Mouse (Mus musculus) embryonic facial prominence, embryonic 13.5 days (tissue): Measurements from ENCODE around the gene Bdh2. TPM values are rescaled to one million over a fixed set of nuclear protein-coding genes. Genes with fewer than 3 reads are reported as not detected.

ENCODE experiments used
- ATAC-seq: fragments of 200-750 bp; cut with Nextera tagmentation; 2 replicates; pipeline ENCODE4 v1.8.0; 2017; ENCODE audit warnings: low read depth; ENCODE audit not compliant: insufficient number of reproducible peaks, insufficient read depth, low FRiP score, low TSS enrichment
- H3K27ac ChIP-seq: fragments of 300-500 bp; sonication (generic); 2 replicates; pipeline ENCODE4 v1.5.1; 2015; ENCODE audit warnings: moderate library complexity, mild to moderate bottlenecking, inconsistent platforms
- H3K27me3 ChIP-seq: fragments of 300-500 bp; sonication (generic); 2 replicates; pipeline ENCODE4 v1.6.1; 2015; ENCODE audit warnings: mild to moderate bottlenecking, inconsistent platforms
- H3K36me3 ChIP-seq: fragments of 300-500 bp; sonication (generic); 2 replicates; pipeline ENCODE4 v1.6.1; 2015; ENCODE audit warnings: mild to moderate bottlenecking, inconsistent platforms
- H3K4me1 ChIP-seq: fragments of 300-500 bp; sonication (generic); 2 replicates; pipeline ENCODE4 v1.6.1; 2015; ENCODE audit warnings: inconsistent platforms
- H3K4me2 ChIP-seq: fragments of 300-500 bp; sonication (generic); 2 replicates; pipeline ENCODE4 v1.6.1; 2015; ENCODE audit warnings: moderate library complexity, mild to moderate bottlenecking, inconsistent platforms
- H3K4me3 ChIP-seq: fragments of 300-500 bp; sonication (generic); 2 replicates; pipeline ENCODE4 v1.5.1; 2015; ENCODE audit warnings: mild to moderate bottlenecking, inconsistent platforms
- H3K9ac ChIP-seq: fragments of 300-500 bp; sonication (generic); 2 replicates; pipeline ENCODE4 v1.6.1; 2015; ENCODE audit warnings: mild to moderate bottlenecking, inconsistent platforms
- H3K9me3 ChIP-seq: fragments of 300-500 bp; sonication (generic); 2 replicates; pipeline ENCODE4 v1.6.1; 2016; ENCODE audit warnings: inconsistent platforms
- WGBS: fragments of 180-500 bp; shearing (Covaris S2); methylation state at CpG from one replicate; pipeline ENCODE4 v1.1.7; 2015; ENCODE audit warnings: mixed read lengths; 5-methylcytosine and 5-hydroxymethylcytosine counted together
- polyA plus RNA-seq: library from polyadenylated mRNA; unstranded; fragments of >200 nt; fragmentation: Nextera tagmentation; extraction: Ambion mirVana; gene quantifications from 2 replicates; pipeline ENCODE4 v1.2.1, GENCODE M21; 2015

The Bdh2 gene
- polyA plus RNA-seq, 1 experiment from 2014 or later, result 25.0 TPM

DNA sequence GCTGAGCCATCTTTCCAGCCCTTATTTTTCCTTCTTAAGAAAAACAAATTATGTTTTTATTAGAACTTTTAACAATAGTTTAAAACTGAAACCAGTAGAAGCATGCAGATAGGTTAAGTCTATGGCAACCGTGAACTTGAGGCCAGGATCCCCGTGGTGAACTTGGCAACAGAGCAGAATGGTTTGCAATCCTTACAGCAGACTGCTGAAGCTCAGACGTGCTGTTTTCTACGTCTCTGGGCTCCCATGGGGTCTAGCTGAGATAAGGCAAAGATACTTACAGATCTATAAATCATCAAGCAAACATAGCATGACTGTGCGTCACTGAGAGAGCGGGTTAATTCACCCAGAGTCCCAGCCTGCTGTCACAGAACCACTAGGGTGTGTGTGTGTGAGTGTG is 19.1 kb downstream of the Bdh2 start:
- no peak for ATAC-seq
- no peaks in the 10 kb centered on the region for H3K36me3 ChIP-seq
- H3K27ac ChIP-seq, result no peak overlapping the region
- H3K4me1 ChIP-seq, result peaks cover 8% of the 10 kb centered on the region; the same call in 1 of the 2 replicates
- no peak overlapping the region for H3K4me3 ChIP-seq
- H3K27me3 ChIP-seq, result peaks cover 20% of the 10 kb centered on the region
- WGBS, result 77% methylated on average over 6 of the region's 6 CpGs
- no peak overlapping the region for H3K9ac ChIP-seq
- no peaks in the 10 kb centered on the region for H3K9me3 ChIP-seq
- H3K4me2 ChIP-seq, result no peak overlapping the region

- WGBS, result 31% methylated on average over 6 of the region's 6 CpGs
- no peak overlapping the region for H3K27ac ChIP-seq
- 0 out of 2 replicates have a peak, but pooled peaks cover 3% of the 10 kb centered on the region for H3K9me3 ChIP-seq
- H3K9ac ChIP-seq, result no peak overlapping the region
- H3K4me3 ChIP-seq, result no peak overlapping the region
- H3K27me3 ChIP-seq, result peaks cover 25% of the 10 kb centered on the region
- H3K4me1 ChIP-seq, result peaks cover 13% of the 10 kb centered on the region; the same call in 1 of the 2 replicates
- no peak for ATAC-seq
- no peaks in the 10 kb centered on the region for H3K36me3 ChIP-seq
- H3K4me2 ChIP-seq, result no peak overlapping the region
Observed at GRCm38 (mm10) chr3:135304060-135304459, 23.0 kb downstream of the Bdh2 start.

DNA sequence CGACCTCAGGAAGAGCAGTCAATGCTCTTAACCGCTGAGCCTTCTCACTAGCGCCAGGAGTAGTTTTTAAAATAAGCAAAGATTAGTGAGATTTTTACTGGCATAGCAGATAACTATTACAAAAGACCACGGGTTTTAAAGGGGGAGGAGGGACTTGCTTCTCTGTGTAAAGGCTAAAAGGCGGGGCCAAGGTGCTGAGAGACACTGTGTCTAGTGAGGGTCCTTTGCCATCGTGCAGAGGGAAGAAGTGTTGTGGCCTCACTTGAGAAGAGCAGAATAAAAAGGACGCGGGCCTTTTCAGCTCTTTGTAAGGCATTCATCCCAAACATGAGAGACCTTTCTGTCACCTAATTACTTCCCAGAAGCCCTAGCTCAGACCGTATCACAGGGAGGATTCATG is 23.5 kb downstream of the Bdh2 start:
- Histone ChIP-seq H3K4me1 (peaks cover 13% of the 10 kb centered on the region; the same call in 1 of the 2 replicates), H3K36me3 (no peaks in the 10 kb centered on the region), H3K9ac (no peak overlapping the region), H3K4me3 (no peak overlapping the region), H3K9me3 (0 out of 2 replicates have a peak, but pooled peaks cover 3% of the 10 kb centered on the region), H3K4me2 (no peak overlapping the region), H3K27ac (no peak overlapping the region), H3K27me3 (peaks cover 25% of the 10 kb centered on the region)
- ATAC-seq, result no peak
- 27% methylated on average over 9 of the region's 9 CpGs for WGBS

- Histone ChIP-seq H3K36me3 (no peaks in the 10 kb centered on the region), H3K4me2 (peak within 1 kb of the TSS; percentile 71), H3K9ac (peak within 1 kb of the TSS; percentile 46; the same call in 1 of the 2 replicates), H3K4me3 (peak within 1 kb of the TSS; percentile 38), H3K9me3 (0 out of 2 replicates have a peak, but pooled peaks cover 3% of the 10 kb centered on the region), H3K27me3 (peaks cover 21% of the 10 kb centered on the region), H3K4me1 (peaks cover 13% of the 10 kb centered on the region; the same call in 1 of the 2 replicates), H3K27ac (no peak within 1 kb of the TSS)
- 8% methylated on average over 23 of the region's 28 CpGs for WGBS
- ATAC-seq, result peak; percentile 68
Observed at GRCm38 (mm10) chr3:135307411-135308259, 26.6 kb downstream of the Bdh2 start, which contains the start of gene Slc9b2. TSS of gene Slc9b2 (plus strand) at chr3:135307700.

DNA sequence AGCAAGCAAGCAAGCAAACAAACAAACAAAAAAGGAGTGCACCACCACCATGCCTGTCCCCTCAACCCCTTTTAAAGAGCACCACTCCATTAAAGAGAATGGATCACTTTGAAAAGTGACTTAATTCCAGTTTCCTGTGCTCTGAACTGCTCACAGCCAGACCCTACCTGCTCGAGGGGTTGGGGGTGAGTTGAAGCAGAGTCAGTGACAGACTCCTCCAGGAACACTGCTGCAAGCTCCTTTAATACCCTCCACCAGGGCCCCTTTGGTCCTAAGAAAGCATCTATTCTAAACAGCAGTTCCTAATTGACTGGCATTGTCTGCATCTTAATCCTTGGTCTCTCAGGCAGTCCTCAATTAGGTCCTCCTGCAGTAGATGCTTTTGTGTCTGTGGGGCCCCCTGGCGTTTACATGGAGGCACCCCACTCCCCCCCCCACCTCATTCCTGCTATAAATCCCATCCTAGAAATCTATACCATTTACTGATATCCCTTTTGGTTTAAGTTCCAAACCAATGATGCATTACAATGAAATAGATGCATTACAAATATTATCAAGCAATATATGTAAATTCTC is 32.0 kb downstream of the Bdh2 start:
- no peak overlapping the region for H3K4me3 ChIP-seq
- 0 out of 2 replicates have a peak, but pooled peaks cover 3% of the 10 kb centered on the region for H3K9me3 ChIP-seq
- H3K4me1 ChIP-seq, result peaks cover 12% of the 10 kb centered on the region
- H3K9ac ChIP-seq, result no peak overlapping the region
- H3K4me2 ChIP-seq, result no peak overlapping the region
- no peaks in the 10 kb centered on the region for H3K36me3 ChIP-seq
- H3K27ac ChIP-seq, result no peak overlapping the region
- ATAC-seq, result no peak
- WGBS, result 20% methylated on average over 2 of the region's 2 CpGs
- H3K27me3 ChIP-seq, result 0 out of 2 replicates have a peak, but pooled peaks cover 4% of the 10 kb centered on the region

- H3K36me3 ChIP-seq, result no peaks in the 10 kb centered on the region
- WGBS, result 85% methylated on average over 2 of the region's 2 CpGs
- no peak overlapping the region for H3K4me3 ChIP-seq
- ATAC-seq, result no peak
- H3K9ac ChIP-seq, result no peak overlapping the region
- no peak overlapping the region for H3K4me2 ChIP-seq
- peaks cover 6% of the 10 kb centered on the region; the same call in 1 of the 2 replicates for H3K27me3 ChIP-seq
- H3K27ac ChIP-seq, result no peak overlapping the region
- H3K9me3 ChIP-seq, result no peaks in the 10 kb centered on the region
- H3K4me1 ChIP-seq, result peaks cover 12% of the 10 kb centered on the region
Observed at GRCm38 (mm10) chr3:135313727-135314126, 32.7 kb downstream of the Bdh2 start.

GRCm38 (mm10) chr3:135314811-135315210 is 33.8 kb downstream of the Bdh2 start:
- Histone ChIP-seq H3K27me3 (peaks cover 6% of the 10 kb centered on the region; the same call in 1 of the 2 replicates), H3K4me3 (no peak overlapping the region), H3K9me3 (no peaks in the 10 kb centered on the region), H3K9ac (no peak overlapping the region), H3K36me3 (no peaks in the 10 kb centered on the region), H3K27ac (no peak overlapping the region), H3K4me1 (peaks cover 12% of the 10 kb centered on the region), H3K4me2 (no peak overlapping the region)
- 39% methylated on average over 2 of the region's 2 CpGs for WGBS
- ATAC-seq, result no peak

DNA sequence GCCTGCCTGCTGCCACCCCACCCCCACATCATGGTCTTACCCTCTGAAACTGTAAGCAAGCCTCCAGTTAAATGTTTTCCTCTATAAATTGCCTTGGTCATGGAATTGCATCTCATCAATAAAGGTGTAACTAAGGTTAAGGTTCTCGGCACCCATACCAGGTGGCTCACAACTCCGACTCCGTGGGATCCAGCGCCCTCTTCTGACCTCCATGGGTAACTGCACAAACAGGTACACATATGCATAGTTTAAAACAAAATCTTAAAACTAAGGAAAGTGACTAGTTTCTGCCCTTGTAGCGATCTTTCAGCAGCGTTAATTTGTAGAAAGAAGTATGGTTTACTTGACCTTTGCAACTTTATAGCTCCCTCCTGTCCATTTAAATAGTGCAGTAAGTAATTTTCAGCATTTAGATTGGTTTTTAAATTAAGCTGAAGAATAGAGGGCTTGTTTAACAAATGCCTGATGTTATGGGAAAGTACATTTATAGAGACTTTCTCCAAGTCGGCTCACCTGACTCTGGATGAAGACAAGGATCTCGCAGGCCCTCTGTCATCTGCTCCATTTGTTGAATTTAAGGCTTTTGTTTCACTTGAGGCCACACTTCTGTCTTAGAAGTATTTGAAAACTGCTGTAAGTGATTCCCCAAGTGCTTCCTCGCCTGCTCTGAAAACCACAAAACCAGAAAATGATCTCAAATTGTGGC is 34.9 kb downstream of the Bdh2 start:
- no peaks in the 10 kb centered on the region for H3K9me3 ChIP-seq
- no peak overlapping the region for H3K9ac ChIP-seq
- peaks cover 12% of the 10 kb centered on the region for H3K4me1 ChIP-seq
- no peaks in the 10 kb centered on the region for H3K36me3 ChIP-seq
- H3K27me3 ChIP-seq, result peaks cover 10% of the 10 kb centered on the region; the same call in 1 of the 2 replicates
- ATAC-seq, result no peak
- 73% methylated on average over 9 of the region's 9 CpGs for WGBS
- no peak overlapping the region for H3K4me2 ChIP-seq
- H3K4me3 ChIP-seq, result no peak overlapping the region
- no peak overlapping the region for H3K27ac ChIP-seq

- 89% methylated on average over 11 of the region's 11 CpGs for WGBS
- Histone ChIP-seq H3K36me3 (no peaks in the 10 kb centered on the region), H3K27ac (no peak overlapping the region), H3K27me3 (peaks cover 10% of the 10 kb centered on the region; the same call in 1 of the 2 replicates), H3K4me3 (no peak overlapping the region), H3K9me3 (no peaks in the 10 kb centered on the region), H3K4me1 (peaks cover 12% of the 10 kb centered on the region), H3K9ac (no peak overlapping the region), H3K4me2 (no peak overlapping the region)
- no peak for ATAC-seq
Observed at GRCm38 (mm10) chr3:135318331-135318730, 37.3 kb downstream of the Bdh2 start.

DNA sequence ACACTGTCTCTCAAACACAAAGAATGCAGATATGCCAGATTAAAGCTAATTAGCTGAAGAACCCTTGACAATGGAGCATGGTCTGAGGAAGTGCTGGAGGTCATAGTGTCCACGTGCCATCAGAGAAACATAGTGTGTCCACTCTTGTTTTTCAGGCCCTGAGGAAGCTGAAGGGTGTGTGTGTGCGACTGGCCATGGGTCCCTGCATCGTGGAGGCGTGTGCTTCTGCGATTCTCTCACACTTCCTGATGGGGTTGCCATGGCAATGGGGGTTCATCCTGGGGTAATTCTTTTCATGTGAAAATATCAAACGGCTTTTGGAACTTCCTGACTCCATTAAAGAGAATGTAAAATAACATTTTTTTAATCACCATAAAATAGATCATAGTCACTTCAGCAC is 43.3 kb downstream of the Bdh2 start:
- H3K27me3 ChIP-seq, result peaks cover 9% of the 10 kb centered on the region; the same call in 1 of the 2 replicates
- WGBS, result 60% methylated on average over 6 of the region's 6 CpGs
- H3K4me2 ChIP-seq, result no peak overlapping the region
- H3K4me1 ChIP-seq, result peaks cover 6% of the 10 kb centered on the region; the same call in 1 of the 2 replicates
- no peak overlapping the region for H3K27ac ChIP-seq
- H3K9me3 ChIP-seq, result no peaks in the 10 kb centered on the region
- H3K9ac ChIP-seq, result no peak overlapping the region
- no peaks in the 10 kb centered on the region for H3K36me3 ChIP-seq
- ATAC-seq, result no peak
- no peak overlapping the region for H3K4me3 ChIP-seq

GRCm38 (mm10) chr3:135327176-135327575 is 46.2 kb downstream of the Bdh2 start:
- H3K4me1 ChIP-seq, result peaks cover 6% of the 10 kb centered on the region; the same call in 1 of the 2 replicates
- 60% methylated on average over 6 of the region's 6 CpGs for WGBS
- H3K4me2 ChIP-seq, result no peak overlapping the region
- no peak for ATAC-seq
- no peak overlapping the region for H3K9ac ChIP-seq
- no peaks in the 10 kb centered on the region for H3K9me3 ChIP-seq
- peaks cover 5% of the 10 kb centered on the region; the same call in 1 of the 2 replicates for H3K27me3 ChIP-seq
- no peak overlapping the region for H3K27ac ChIP-seq
- H3K36me3 ChIP-seq, result no peaks in the 10 kb centered on the region
- no peak overlapping the region for H3K4me3 ChIP-seq
